Mouse (Mus musculus): ENCODE data around the gene Gm49601.

DNA sequence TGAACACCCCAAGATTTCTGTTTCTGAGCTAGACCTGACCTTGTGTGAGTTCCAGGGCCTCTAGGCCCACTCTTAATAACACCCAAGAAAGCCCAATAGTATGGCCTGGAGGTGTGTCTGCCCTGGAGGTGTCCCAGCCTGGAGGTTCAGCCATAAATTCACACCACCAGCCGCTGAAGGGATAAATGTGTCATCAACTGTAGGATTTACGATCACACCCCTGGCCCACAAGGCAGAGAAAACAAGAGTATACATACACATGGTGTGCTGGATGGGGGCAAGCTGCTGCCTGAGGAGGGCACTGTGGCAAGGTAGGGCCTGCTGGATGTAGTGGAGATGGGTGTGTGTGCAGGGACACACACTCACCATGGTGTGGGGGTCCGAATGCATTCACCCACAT lies 12.9 kb downstream of the Gm49601 start:
- no peak for TF ChIP-seq POLR2A (IDR thresholded peaks at IDR 0.05; ENCODE audit: borderline replicate concordance, extremely low read depth, insufficient read depth, insufficient read length, poor library complexity, severe bottlenecking)
- TF ChIP-seq CTCF (IDR thresholded peaks at IDR 0.05; ENCODE audit: borderline replicate concordance, extremely low read depth, insufficient read depth, insufficient read length) = no peak
